Mouse (Mus musculus) bone marrow, adult 2 months (tissue): ENCODE results near the gene Lzic. TPM values are rescaled to one million over a fixed set of nuclear protein-coding genes. Genes with fewer than 3 reads are reported as not detected.

Experiments used
- H3K27ac ChIP-seq: fragments of 200-500 bp; 2 replicates; pipeline ENCODE4 v1.5.1; 2012; ENCODE audit warnings: low read depth, mild to moderate bottlenecking, control low read depth, inconsistent platforms, low read length; ENCODE audit not compliant: control insufficient read depth, poor library complexity, insufficient read depth
- H3K4me1 ChIP-seq: fragments of 200-500 bp; 2 replicates; pipeline ENCODE4 v1.6.1; 2011; ENCODE audit warnings: low read length; ENCODE audit not compliant: control insufficient read depth, insufficient read depth
- H3K4me3 ChIP-seq: fragments of 200-500 bp; replicated peaks from 2 replicates; pipeline ENCODE3; 2011; ENCODE audit warnings: mild to moderate bottlenecking, low read depth, low read length, control low read depth; ENCODE audit not compliant: control insufficient read depth
- CTCF ChIP-seq: fragments of 200-500 bp; IDR thresholded peaks from 2 replicates; pipeline ENCODE4 v1.5.1; 2011; ENCODE audit warnings: low read length, control low read depth; ENCODE audit not compliant: control insufficient read depth, insufficient read depth
- POLR2A ChIP-seq: fragments of 200-500 bp; IDR thresholded peaks from 2 replicates; pipeline ENCODE4 v1.6.1; 2011; ENCODE audit warnings: low read depth, mild to moderate bottlenecking, control low read depth, low read length, borderline replicate concordance; ENCODE audit not compliant: control insufficient read depth
- WGBS: fragments of 180-500 bp; shearing (Covaris S2); methylation state at CpG from one replicate; pipeline ENCODE4 v1.1.7; 2018; 5-methylcytosine and 5-hydroxymethylcytosine counted together
- polyA plus RNA-seq: library from polyadenylated mRNA; stranded (reverse); fragments of >200 nt; gene quantifications from 2 replicates; pipeline ENCODE4 v1.2.4, GENCODE M21; 2011; ENCODE audit warnings: low replicate concordance; ENCODE audit not compliant: missing spikeins, insufficient read depth, insufficient read length

The Lzic gene
- polyA plus RNA-seq, 1 experiment = 14.5 TPM

- 76% methylated on average over 6 of the region's 6 CpGs for WGBS
- H3K4me1 ChIP-seq = no peaks in the 10 kb centered on the region
Measured at GRCm38 (mm10) chr4:149525811-149526210, 40.8 kb downstream of the Lzic start.

GRCm38 (mm10) chr4:149526330-149526729, 41.3 kb downstream of the Lzic start:
- TF ChIP-seq POLR2A (no peak), CTCF (no peak)
- H3K27ac ChIP-seq = no peak overlapping the region
- H3K4me1 ChIP-seq = no peaks in the 10 kb centered on the region
- WGBS = 68% methylated on average over 7 of the region's 7 CpGs
- no peak overlapping the region for H3K4me3 ChIP-seq

More at GRCm38 (mm10) chr4:149525811-149526210, 40.8 kb downstream of the Lzic start:
- TF ChIP-seq POLR2A = no peak
- no peak for TF ChIP-seq CTCF
- Histone ChIP-seq H3K27ac (no peak overlapping the region), H3K4me3 (no peak overlapping the region)

GRCm38 (mm10) chr4:149527621-149528354, 42.8 kb downstream of the Lzic start:
- Histone ChIP-seq H3K4me1 (no peaks in the 10 kb centered on the region), H3K4me3 (no peak overlapping the region), H3K27ac (no peak overlapping the region)
- no peak for TF ChIP-seq CTCF
- 77% methylated on average over 15 of the region's 15 CpGs for WGBS

GRCm38 (mm10) chr4:149529691-149530090, 44.7 kb downstream of the Lzic start:
- TF ChIP-seq POLR2A = no peak
- 73% methylated on average over 6 of the region's 6 CpGs for WGBS
- Histone ChIP-seq H3K4me3 (no peak overlapping the region), H3K4me1 (no peaks in the 10 kb centered on the region), H3K27ac (no peak overlapping the region)

- Histone ChIP-seq H3K4me1 (peaks cover 3% of the 10 kb centered on the region; the same call in 1 of the 2 replicates), H3K4me3 (no peak overlapping the region), H3K27ac (no peak overlapping the region)
- 73% methylated on average over 8 of the region's 8 CpGs for WGBS
- no peak for TF ChIP-seq CTCF
Measured at GRCm38 (mm10) chr4:149539441-149539840, 54.4 kb downstream of the Lzic start.

- H3K4me3 ChIP-seq = no peak overlapping the region
- no peak for TF ChIP-seq CTCF
- TF ChIP-seq POLR2A = no peak
- 21% methylated on average over 5 of the region's 5 CpGs for WGBS
- no peak overlapping the region for H3K27ac ChIP-seq
- peaks cover 3% of the 10 kb centered on the region; the same call in 1 of the 2 replicates for H3K4me1 ChIP-seq
Measured at GRCm38 (mm10) chr4:149541935-149542334, 56.9 kb downstream of the Lzic start.

GRCm38 (mm10) chr4:149542431-149542830, 57.4 kb downstream of the Lzic start:
- Histone ChIP-seq H3K4me1 (peaks cover 3% of the 10 kb centered on the region; the same call in 1 of the 2 replicates), H3K27ac (no peak overlapping the region), H3K4me3 (no peak overlapping the region)
- WGBS = 77% methylated on average over 12 of the region's 12 CpGs
- no peak for TF ChIP-seq POLR2A
- TF ChIP-seq CTCF = no peak

GRCm38 (mm10) chr4:149542927-149543553, 58.0 kb downstream of the Lzic start:
- TF ChIP-seq POLR2A (no peak), CTCF (peak; percentile 84)
- H3K4me3 ChIP-seq = no peak overlapping the region
- 48% methylated on average over 10 of the region's 10 CpGs for WGBS
- H3K27ac ChIP-seq = no peak overlapping the region
- H3K4me1 ChIP-seq = peaks cover 3% of the 10 kb centered on the region; the same call in 1 of the 2 replicates

GRCm38 (mm10) chr4:149544892-149545291, 59.9 kb downstream of the Lzic start:
- TF ChIP-seq CTCF (no peak), POLR2A (no peak)
- 89% methylated on average over 8 of the region's 8 CpGs for WGBS
- H3K4me3 ChIP-seq = no peak overlapping the region

More at GRCm38 (mm10) chr4:149544892-149545291, 59.9 kb downstream of the Lzic start:
- Histone ChIP-seq H3K27ac (no peak overlapping the region), H3K4me1 (peaks cover 3% of the 10 kb centered on the region; the same call in 1 of the 2 replicates)

Other genes starting within 250 kb of the Lzic start
- 3.1 and 11.5 TPM in 2 replicates for gene Kif1b, start 177.5 kb upstream of the Lzic start, polyA plus RNA-seq
- 17.5 and 38.0 TPM in 2 replicates for gene Ube4b, start 58.5 kb upstream of the Lzic start, polyA plus RNA-seq
- not detected in 2 replicates for gene Rbp7, start 30.3 kb upstream of the Lzic start, polyA plus RNA-seq
- gene Tmem274, start 7.9 kb upstream of the Lzic start, polyA plus RNA-seq = not detected in 2 replicates
- 0.99 and 3.6 TPM in 2 replicates for gene Nmnat1, start within 50 bp of the Lzic start, polyA plus RNA-seq
- 4.8 and 6.0 TPM in 2 replicates for gene Ctnnbip1, start 33.0 kb downstream of the Lzic start, polyA plus RNA-seq
- gene Clstn1, start 101.2 kb downstream of the Lzic start, polyA plus RNA-seq = 3.9 and 6.3 TPM in 2 replicates
- gene Pik3cd, start 217.3 kb downstream of the Lzic start, polyA plus RNA-seq = 41.8 and 88.3 TPM in 2 replicates